Mouse (Mus musculus) E14TG2a.4 (cell line): ENCODE results near the gene Ncapd3.

ENCODE experiments used
- CTCF ChIP-seq: conservative IDR thresholded peaks from 2 replicates; pipeline ENCODE4 v1.5.1; 2014; ENCODE audit warnings: low read length
- NANOG ChIP-seq: IDR thresholded peaks from 2 replicates; pipeline ENCODE4 v1.6.1; 2014; ENCODE audit warnings: borderline replicate concordance, low read length, mixed read lengths

- TF ChIP-seq CTCF (peak; percentile 88), NANOG (no peak)
These were observed 104.4 kb downstream of the Ncapd3 start for GRCm38 (mm10) chr9:27134410-27134809.
